Comparison of ENCODE assay signal across 9 mouse cellular contexts in genomic region chr14:31531506-31532148, GRCm38 (mm10). TPM values are rescaled to one million over a fixed set of nuclear protein-coding genes. Genes with fewer than 3 reads are reported as not detected.
DNase-seq lines count a peak whose midpoint lies in the region; ATAC-seq lines count a peak whose summit lies in the region.
"Had no signal": no experiment of that assay in that cellular context is flagged by ENCODE, and none has a peak within 500 bp of the region (broad histone marks: within the 10 kb centered on the region; RNA-seq: fewer than 3 reads in every experiment).

No protein-coding gene starts in this region.

- intact Hi-C loops in left cerebral cortex, postnatal 14 days (cut with DNase I) = no loop called here

- no peak overlapping the region for H3K4me2 ChIP-seq in intestine, embryonic 15.5 days (replicated peaks)
- no peak overlapping the region for H3K4me2 ChIP-seq in lung, embryonic 15.5 days
- H3K4me2 ChIP-seq in forebrain, embryonic 11.5 days (ENCODE audit: low read depth, low read length, severe bottlenecking) = no peak overlapping the region

- H3K27me3 ChIP-seq in heart, embryonic 10.5 days (ENCODE audit: insufficient read depth, poor library complexity, severe bottlenecking) = 0 out of 2 replicates have a peak, but pooled peaks cover 4% of the 10 kb centered on the region
- H3K27me3 ChIP-seq in intestine, embryonic 15.5 days (replicated peaks) = no peaks in the 10 kb centered on the region
- no peaks in the 10 kb centered on the region for H3K27me3 ChIP-seq in lung, embryonic 15.5 days
- no peaks in the 10 kb centered on the region for H3K27me3 ChIP-seq in forebrain, embryonic 11.5 days (ENCODE audit: control insufficient read depth, insufficient read depth, low read length)

- 0 out of 2 replicates have a peak, but pooled peaks cover 5% of the 10 kb centered on the region for H3K4me1 ChIP-seq in heart, embryonic 10.5 days
- H3K4me1 ChIP-seq in intestine, embryonic 15.5 days (replicated peaks) = no peaks in the 10 kb centered on the region
- peaks cover 3% of the 10 kb centered on the region for H3K4me1 ChIP-seq in lung, embryonic 15.5 days
- no peaks in the 10 kb centered on the region for H3K4me1 ChIP-seq in forebrain, embryonic 11.5 days (replicated peaks; ENCODE audit: control insufficient read depth, insufficient read depth, low read length)

- H3K9me3 ChIP-seq in heart, embryonic 10.5 days = no peaks in the 10 kb centered on the region
- H3K9me3 ChIP-seq in intestine, embryonic 15.5 days = no peaks in the 10 kb centered on the region
- no peaks in the 10 kb centered on the region for H3K9me3 ChIP-seq in lung, embryonic 15.5 days
- H3K9me3 ChIP-seq in forebrain, embryonic 11.5 days (ENCODE audit: control insufficient read depth, low read length) = no peaks in the 10 kb centered on the region
- H3K9me3 ChIP-seq: G1E had no signal

- H3K9ac ChIP-seq in intestine, embryonic 15.5 days = no peak overlapping the region
- H3K9ac ChIP-seq in lung, embryonic 15.5 days = no peak overlapping the region
- H3K9ac ChIP-seq in forebrain, embryonic 11.5 days (ENCODE audit: low read length) = no peak overlapping the region

- WGBS in heart, embryonic 10.5 days = 62% methylated on average over 12 of the region's 12 CpGs
- 59% methylated on average over 12 of the region's 12 CpGs for WGBS in intestine, embryonic 15.5 days
- WGBS in lung, embryonic 15.5 days = 29% methylated on average over 12 of the region's 12 CpGs
- 74% methylated on average over 12 of the region's 12 CpGs for WGBS in forebrain, embryonic 11.5 days

- H3K4me3 ChIP-seq in heart, embryonic 10.5 days = no peak overlapping the region
- no peak overlapping the region for H3K4me3 ChIP-seq in intestine, embryonic 15.5 days (replicated peaks)
- H3K4me3 ChIP-seq in lung, embryonic 15.5 days = no peak overlapping the region
- no peak overlapping the region for H3K4me3 ChIP-seq in forebrain, embryonic 11.5 days (ENCODE audit: low read depth, low read length)

- H3K36me3 ChIP-seq in heart, embryonic 10.5 days = no peaks in the 10 kb centered on the region
- H3K36me3 ChIP-seq in intestine, embryonic 15.5 days = no peaks in the 10 kb centered on the region
- H3K36me3 ChIP-seq in lung, embryonic 15.5 days = no peaks in the 10 kb centered on the region
- no peaks in the 10 kb centered on the region for H3K36me3 ChIP-seq in forebrain, embryonic 11.5 days (ENCODE audit: control insufficient read depth, insufficient read depth, low read length)
- H3K36me3 ChIP-seq: G1E had no signal

- no peak for ATAC-seq in intestine, embryonic 15.5 days
- peak; percentile 39; the same call in 1 of the 2 replicates for ATAC-seq in lung, embryonic 15.5 days (ENCODE audit: borderline replicate concordance, extremely low read depth, low FRiP score, low TSS enrichment)
- no peak for ATAC-seq in forebrain, embryonic 11.5 days (replicated peaks; ENCODE audit: low FRiP score)

- DNase-seq in heart, adult 11 months = peak; percentile 94
- DNase-seq in heart, embryonic 10.5 days (ENCODE audit: low spot score) = no peak
- DNase-seq in thymus, postnatal 0 days (ENCODE audit: low spot score) = peak; percentile 93
- no peak for DNase-seq in left cerebral cortex, postnatal 14 days (ENCODE audit: low spot score in 2 of 2)
- DNase-seq in testis, postnatal 10 days (ENCODE audit: low spot score) = no peak
- no peak for DNase-seq in forebrain, embryonic 11.5 days (ENCODE audit: low spot score)

- no peak overlapping the region for H3K27ac ChIP-seq in heart, embryonic 10.5 days
- H3K27ac ChIP-seq in intestine, embryonic 15.5 days = peak overlapping the region; percentile 28; the same call in 1 of the 2 replicates
- no peak overlapping the region for H3K27ac ChIP-seq in lung, embryonic 15.5 days
- no peak overlapping the region for H3K27ac ChIP-seq in forebrain, embryonic 11.5 days (ENCODE audit: low read depth, low read length)

RNA-seq across cellular contexts. Expression of gene Mettl6, which starts 36.8 kb away (rescaled TPM):
- 52.7 and 64.4 TPM in 2 replicates for polyA plus RNA-seq in heart, embryonic 10.5 days (2016; fragmentation: Nextera tagmentation; extraction: Ambion mirVana)
- polyA plus RNA-seq in intestine, embryonic 15.5 days (2015; fragmentation: Nextera tagmentation; extraction: Ambion mirVana) = 52.9 and 54.1 TPM in 2 replicates
- 51.7 and 56.0 TPM in 2 replicates for polyA plus RNA-seq in lung, embryonic 15.5 days (2015; fragmentation: Nextera tagmentation; extraction: Ambion mirVana)
- polyA plus RNA-seq in thymus, postnatal 0 days (2015; fragmentation: Nextera tagmentation; extraction: Ambion mirVana) = 149 and 164 TPM in 2 replicates
- 10 to 100 TPM; 24.9 to 29.4 TPM for total RNA-seq in left cerebral cortex, postnatal 14 days (2021)
- polyA plus RNA-seq in forebrain, embryonic 11.5 days (2014; fragmentation: Nextera tagmentation; extraction: Ambion mirVana) = 85.0 and 89.8 TPM in 2 replicates

RNA-seq across cellular contexts. Expression of gene Eaf1, which starts 37.4 kb away (rescaled TPM):
- polyA plus RNA-seq in heart, embryonic 10.5 days (2016; fragmentation: Nextera tagmentation; extraction: Ambion mirVana) = 22.3 and 25.7 TPM in 2 replicates
- polyA plus RNA-seq in intestine, embryonic 15.5 days (2015; fragmentation: Nextera tagmentation; extraction: Ambion mirVana) = 19.9 and 21.4 TPM in 2 replicates
- 20.1 and 22.7 TPM in 2 replicates for polyA plus RNA-seq in lung, embryonic 15.5 days (2015; fragmentation: Nextera tagmentation; extraction: Ambion mirVana)
- 47.2 and 52.6 TPM in 2 replicates for polyA plus RNA-seq in thymus, postnatal 0 days (2015; fragmentation: Nextera tagmentation; extraction: Ambion mirVana)
- total RNA-seq in left cerebral cortex, postnatal 14 days (2021) = 10 to 100 TPM; 15.8 to 16.6 TPM
- 24.7 and 25.7 TPM in 2 replicates for polyA plus RNA-seq in forebrain, embryonic 11.5 days (2014; fragmentation: Nextera tagmentation; extraction: Ambion mirVana)

RNA-seq across cellular contexts. Expression of gene Colq, which starts 59.5 kb away (rescaled TPM):
- 3.6 and 6.1 TPM in 2 replicates for polyA plus RNA-seq in heart, embryonic 10.5 days (2016; fragmentation: Nextera tagmentation; extraction: Ambion mirVana)
- 0.61 and 0.65 TPM in 2 replicates for polyA plus RNA-seq in intestine, embryonic 15.5 days (2015; fragmentation: Nextera tagmentation; extraction: Ambion mirVana)
- 0.87 and 1.9 TPM in 2 replicates for polyA plus RNA-seq in lung, embryonic 15.5 days (2015; fragmentation: Nextera tagmentation; extraction: Ambion mirVana)
- polyA plus RNA-seq in thymus, postnatal 0 days (2015; fragmentation: Nextera tagmentation; extraction: Ambion mirVana) = 91.4 and 93.9 TPM in 2 replicates
- 1 to 10 TPM; 2.9 to 3.1 TPM for total RNA-seq in left cerebral cortex, postnatal 14 days (2021)
- 0.09 TPM in 1 of 2 replicates, not detected in the other for polyA plus RNA-seq in forebrain, embryonic 11.5 days (2014; fragmentation: Nextera tagmentation; extraction: Ambion mirVana)
- polyA plus RNA-seq: G1E had no signal

Comparison
In these comparisons a context has a peak if more than half of its experiments do, and no peak if none do; other contexts are left out.
1. DNase-seq: peak in heart, adult 11 months (single experiment) and thymus, postnatal 0 days (single experiment); none in heart, embryonic 10.5 days (single experiment), left cerebral cortex, postnatal 14 days (0 of 2), testis, postnatal 10 days (single experiment) and forebrain, embryonic 11.5 days (single experiment).
2. RNA of gene Colq, which starts 59.5 kb away (polyA plus RNA-seq): 91.4 to 93.9 TPM in thymus, postnatal 0 days; 3.6 to 6.1 TPM in heart, embryonic 10.5 days, 0.87 to 1.9 TPM in lung, embryonic 15.5 days, 0.61 to 0.65 TPM in intestine, embryonic 15.5 days and 0.09 TPM in forebrain, embryonic 11.5 days; every median in the first group is over 10 times any median in the second.